Mouse (Mus musculus): ENCODE measurements at regions not wholly inside any gene's neighbourhood (a gene's known extent, or its start where the extent isn't known, plus 50 kb on each side); places are given as distances from the start of the nearest gene placed in this dataset.

- DNase-seq = no peak
Observed at GRCm38 (mm10) chr10:68606848-68607247, 65.2 kb upstream of the Cabcoco1 start.

- peak; percentile 45 for DNase-seq
Observed at GRCm38 (mm10) chr10:68611906-68612305, 70.2 kb upstream of the Cabcoco1 start.

GRCm38 (mm10) chr10:68612727-68613126 lies 71.0 kb upstream of the Cabcoco1 start:
- no peak for DNase-seq

GRCm38 (mm10) chr10:68623786-68624185 lies 82.1 kb upstream of the Cabcoco1 start:
- DNase-seq = no peak

- no peak for DNase-seq
Observed at GRCm38 (mm10) chr10:68625329-68625728, 83.6 kb upstream of the Cabcoco1 start.

- no peak for DNase-seq
Observed at GRCm38 (mm10) chr10:68625752-68626151, 84.1 kb upstream of the Cabcoco1 start.

- no peak for DNase-seq
Observed at GRCm38 (mm10) chr10:68629486-68629885, 87.8 kb upstream of the Cabcoco1 start.

GRCm38 (mm10) chr10:68633180-68633579 lies 90.3 kb upstream of the Tmem26 start:
- DNase-seq = no peak

GRCm38 (mm10) chr10:68652700-68653099 lies 70.7 kb upstream of the Tmem26 start:
- DNase-seq = no peak

GRCm38 (mm10) chr10:68655491-68655890 lies 68.0 kb upstream of the Tmem26 start:
- DNase-seq = no peak

- no peak for DNase-seq
Observed at GRCm38 (mm10) chr10:68666094-68666493, 57.4 kb upstream of the Tmem26 start.

- DNase-seq = no peak
Observed at GRCm38 (mm10) chr10:68669330-68669729, 54.1 kb upstream of the Tmem26 start.

- no peak for DNase-seq
Observed at GRCm38 (mm10) chr10:68669992-68670391, 53.5 kb upstream of the Tmem26 start.

GRCm38 (mm10) chr10:68672291-68672690 lies 51.2 kb upstream of the Tmem26 start:
- DNase-seq = no peak

GRCm38 (mm10) chr10:68673102-68673872 lies 50.2 kb upstream of the Tmem26 start:
- no peak for DNase-seq

Data from kidney, adult 18-20 months (tissue).